Mouse (Mus musculus): Measurements from ENCODE around the gene AL607142.1.

Gene AL607142.1

GRCm38 (mm10) chr4:120064696-120065095, at the start of gene AL607142.1:
Gene AL607142.1 (plus strand): TSS chr4:120064996.
- DNase-seq, result no peak

GRCm38 (mm10) chr4:120018426-120018825, 46.4 kb upstream of the AL607142.1 start:
- peak; percentile 85 to 91 for DNase-seq

- DNase-seq, result no peak
Measured at GRCm38 (mm10) chr4:120022392-120022791, 42.4 kb upstream of the AL607142.1 start.

GRCm38 (mm10) chr4:120023221-120023840, 41.5 kb upstream of the AL607142.1 start:
- DNase-seq, result no peak

- peak; percentile 53 to 62 for DNase-seq
Measured at GRCm38 (mm10) chr4:120024071-120024470, 40.7 kb upstream of the AL607142.1 start.

GRCm38 (mm10) chr4:120027671-120028070, 37.1 kb upstream of the AL607142.1 start:
- DNase-seq, result no peak

- no peak for DNase-seq
Measured at GRCm38 (mm10) chr4:120029937-120030336, 34.9 kb upstream of the AL607142.1 start.

GRCm38 (mm10) chr4:120032320-120032983, 32.3 kb upstream of the AL607142.1 start:
- peak; percentile 52 to 68 for DNase-seq

GRCm38 (mm10) chr4:120032984-120033355, 31.8 kb upstream of the AL607142.1 start:
- peak in 1 of 2 experiments; percentile 50 for DNase-seq

GRCm38 (mm10) chr4:120036294-120036693, 28.5 kb upstream of the AL607142.1 start:
- no peak for DNase-seq

GRCm38 (mm10) chr4:120037007-120037406, 27.8 kb upstream of the AL607142.1 start:
- no peak for DNase-seq

- no peak for DNase-seq
Measured at GRCm38 (mm10) chr4:120041520-120041919, 23.3 kb upstream of the AL607142.1 start.

GRCm38 (mm10) chr4:120042480-120042879, 22.3 kb upstream of the AL607142.1 start:
- no peak for DNase-seq

GRCm38 (mm10) chr4:120044612-120045011, 20.2 kb upstream of the AL607142.1 start:
- no peak for DNase-seq

- DNase-seq, result peak in 1 of 2 experiments; percentile 30
Measured at GRCm38 (mm10) chr4:120045131-120045537, 19.7 kb upstream of the AL607142.1 start.

- DNase-seq, result no peak
Measured at GRCm38 (mm10) chr4:120045871-120046270, 18.9 kb upstream of the AL607142.1 start.

GRCm38 (mm10) chr4:120047060-120047459, 17.7 kb upstream of the AL607142.1 start:
- no peak for DNase-seq

- no peak for DNase-seq
Measured at GRCm38 (mm10) chr4:120048274-120048673, 16.5 kb upstream of the AL607142.1 start.

- no peak for DNase-seq
Measured at GRCm38 (mm10) chr4:120049857-120050256, 14.9 kb upstream of the AL607142.1 start.

- no peak for DNase-seq
Measured at GRCm38 (mm10) chr4:120052481-120052880, 12.3 kb upstream of the AL607142.1 start.

GRCm38 (mm10) chr4:120053026-120054005, 11.5 kb upstream of the AL607142.1 start:
- DNase-seq, result no peak

- DNase-seq, result no peak
Measured at GRCm38 (mm10) chr4:120054145-120054544, 10.7 kb upstream of the AL607142.1 start.

GRCm38 (mm10) chr4:120056451-120056850, 8.3 kb upstream of the AL607142.1 start:
- no peak for DNase-seq
